Mouse (Mus musculus) layer of hippocampus, postnatal 10 days (tissue): ENCODE measurements around the gene Klhl36. TPM values are rescaled to one million over a fixed set of nuclear protein-coding genes. Genes with fewer than 3 reads are reported as not detected.

Experiments
- DNase-seq, 2 experiments: peaks; one replicate each; pipeline ENCODE4 v3.0.0; 2021; ENCODE audit warnings: low spot score in 2 of 2
- total RNA-seq, 2 experiments: library from RNA; stranded (reverse); gene quantifications; 2 replicates each; pipeline ENCODE4 v1.2.3; 2021

Gene Klhl36
- total RNA-seq, 2 experiments from 2014 or later: 7.4 to 9.3 TPM

GRCm38 (mm10) chr8:119881917-119882316 is 19.9 kb downstream of the Klhl36 start:
- DNase-seq: no peak

- no peak for DNase-seq
Measured at GRCm38 (mm10) chr8:119883281-119883680, 21.2 kb downstream of the Klhl36 start.

- peak; percentile 10 to 27 for DNase-seq
Measured at GRCm38 (mm10) chr8:119885612-119886011, 23.5 kb downstream of the Klhl36 start.

- peak; percentile 32 to 42 for DNase-seq
Measured at GRCm38 (mm10) chr8:119887130-119887529, 25.1 kb downstream of the Klhl36 start.

- no peak for DNase-seq
Measured at GRCm38 (mm10) chr8:119888012-119888411, 25.9 kb downstream of the Klhl36 start.

- DNase-seq: no peak
Measured at GRCm38 (mm10) chr8:119897069-119897468, 35.0 kb downstream of the Klhl36 start.

GRCm38 (mm10) chr8:119897933-119898332 is 35.9 kb downstream of the Klhl36 start:
- no peak for DNase-seq

- DNase-seq: no peak
Measured at GRCm38 (mm10) chr8:119901349-119901748, 39.3 kb downstream of the Klhl36 start.

- DNase-seq: no peak
Measured at GRCm38 (mm10) chr8:119901952-119902351, 39.9 kb downstream of the Klhl36 start.

GRCm38 (mm10) chr8:119904323-119904911 is 42.4 kb downstream of the Klhl36 start:
- DNase-seq: no peak

GRCm38 (mm10) chr8:119909944-119910546 is 48.0 kb downstream of the Klhl36 start, which contains the start of gene Usp10:
Usp10 (plus strand) TSS chr8:119910360.
- no peak for DNase-seq

- peak; percentile 96 to 98 for DNase-seq
Measured at GRCm38 (mm10) chr8:119910547-119911257, 48.6 kb downstream of the Klhl36 start, which contains the start of gene Gm20388. Gm20388 (plus strand) TSS chr8:119910841.

- no peak for DNase-seq
Measured at GRCm38 (mm10) chr8:119911258-119911962, 49.3 kb downstream of the Klhl36 start.

GRCm38 (mm10) chr8:119912643-119913042 is 50.6 kb downstream of the Klhl36 start:
- no peak for DNase-seq

GRCm38 (mm10) chr8:119913181-119913580 is 51.1 kb downstream of the Klhl36 start:
- DNase-seq: no peak

GRCm38 (mm10) chr8:119914161-119914560 is 52.1 kb downstream of the Klhl36 start:
- no peak for DNase-seq

- no peak for DNase-seq
Measured at GRCm38 (mm10) chr8:119915298-119915697, 53.2 kb downstream of the Klhl36 start.

GRCm38 (mm10) chr8:119916237-119916892 is 54.3 kb downstream of the Klhl36 start:
- DNase-seq: no peak

GRCm38 (mm10) chr8:119917415-119917814 is 55.3 kb downstream of the Klhl36 start:
- DNase-seq: no peak

GRCm38 (mm10) chr8:119918155-119918567 is 56.1 kb downstream of the Klhl36 start:
- no peak for DNase-seq

- no peak for DNase-seq
Measured at GRCm38 (mm10) chr8:119923259-119923658, 61.2 kb downstream of the Klhl36 start.
